Mouse (Mus musculus) limb, embryonic 15.5 days (tissue): ENCODE measurements around the gene Usp36. TPM values are rescaled to one million over a fixed set of nuclear protein-coding genes. Genes with fewer than 3 reads are reported as not detected.
A peak's percentile ranks its signal among the peaks of the same experiment; 100 is the strongest.

ENCODE experiments used
- ATAC-seq: fragments of 200-750 bp; cut with Nextera tagmentation; 2 replicates; pipeline ENCODE4 v1.8.0; 2017; ENCODE audit warnings: low read depth, moderate TSS enrichment; ENCODE audit not compliant: insufficient number of reproducible peaks, low FRiP score, low TSS enrichment
- H3K27ac ChIP-seq: fragments of 300-500 bp; sonication (generic); 2 replicates; pipeline ENCODE4 v1.5.1; 2015; ENCODE audit warnings: moderate library complexity, mild to moderate bottlenecking, inconsistent platforms
- H3K27me3 ChIP-seq: fragments of 300-500 bp; sonication (generic); 2 replicates; pipeline ENCODE4 v1.6.1; 2015; ENCODE audit warnings: inconsistent platforms
- H3K36me3 ChIP-seq: fragments of 300-500 bp; sonication (generic); 2 replicates; pipeline ENCODE4 v1.6.1; 2015; ENCODE audit warnings: inconsistent platforms
- H3K4me1 ChIP-seq: fragments of 300-500 bp; sonication (generic); 2 replicates; pipeline ENCODE4 v1.6.1; 2015; ENCODE audit warnings: inconsistent platforms
- H3K4me2 ChIP-seq: fragments of 300-500 bp; sonication (generic); 2 replicates; pipeline ENCODE4 v1.6.1; 2015; ENCODE audit warnings: mild to moderate bottlenecking, inconsistent platforms
- H3K4me3 ChIP-seq: fragments of 300-500 bp; sonication (generic); 2 replicates; pipeline ENCODE4 v1.5.1; 2015; ENCODE audit warnings: mild to moderate bottlenecking, inconsistent platforms
- H3K9ac ChIP-seq: fragments of 300-500 bp; sonication (generic); 2 replicates; pipeline ENCODE4 v1.6.1; 2015; ENCODE audit warnings: inconsistent platforms
- H3K9me3 ChIP-seq: fragments of 300-500 bp; sonication (generic); 2 replicates; pipeline ENCODE4 v1.6.1; 2016; ENCODE audit warnings: inconsistent platforms
- WGBS: fragments of 180-500 bp; shearing (Covaris S2); methylation state at CpG from one replicate; pipeline ENCODE4 v1.1.7; 2015; 5-methylcytosine and 5-hydroxymethylcytosine counted together
- polyA plus RNA-seq: library from polyadenylated mRNA; unstranded; fragments of >200 nt; fragmentation: Nextera tagmentation; extraction: Ambion mirVana; gene quantifications from 2 replicates; pipeline ENCODE4 v1.2.1, GENCODE M21; 2015

The Usp36 gene
- polyA plus RNA-seq, 1 experiment from 2014 or later, result 21.3 TPM

DNA sequence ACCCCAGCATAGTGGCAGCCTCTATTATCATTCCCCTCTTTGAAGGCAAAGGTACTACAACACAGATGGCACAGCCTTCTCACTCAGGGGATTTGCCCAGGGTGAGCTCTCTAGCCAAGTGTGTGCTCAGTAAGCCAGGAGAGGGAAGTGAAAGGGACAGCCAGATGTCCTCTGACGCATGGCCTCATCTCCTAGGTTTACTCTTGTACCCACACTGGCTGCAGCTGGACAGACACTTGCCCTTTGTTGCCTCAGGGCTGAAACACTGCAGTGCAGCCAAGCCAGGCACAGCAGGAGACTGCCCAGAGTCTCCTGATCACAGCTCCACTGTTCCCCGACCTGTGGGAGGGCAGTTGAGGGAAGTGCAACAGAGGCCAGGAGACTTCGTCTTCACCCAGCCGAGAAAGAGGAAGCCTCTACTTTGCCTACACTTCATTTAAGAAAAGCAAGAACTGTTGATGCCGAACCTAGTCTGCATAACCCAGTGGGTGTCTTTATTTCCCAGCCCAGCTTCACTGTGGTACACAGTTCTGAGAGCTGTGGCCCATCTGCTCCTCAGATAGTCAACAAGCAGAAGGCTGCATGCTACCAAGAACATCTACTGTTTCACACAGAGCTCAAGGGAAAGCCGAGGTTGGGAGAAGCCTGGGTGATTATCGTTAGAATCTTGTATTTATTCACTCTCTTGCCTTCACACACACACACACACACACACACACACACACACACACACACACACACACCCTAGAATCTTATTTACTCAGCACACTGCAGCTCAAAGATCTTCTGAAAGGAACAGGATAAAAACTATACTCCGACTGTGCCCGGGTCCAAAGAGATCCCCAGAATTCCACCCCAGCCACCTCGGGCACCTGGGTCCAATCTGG lies 78.1 kb downstream of the Usp36 start:
- H3K4me2 ChIP-seq, result no peak overlapping the region
- 0 out of 2 replicates have a peak overlapping the region, but pooled peaks have one; percentile 17 for H3K9ac ChIP-seq
- ATAC-seq, result no peak
- H3K27ac ChIP-seq, result peak overlapping the region; percentile 18; the same call in 1 of the 2 replicates
- no peak overlapping the region for H3K4me3 ChIP-seq
- H3K27me3 ChIP-seq, result no peaks in the 10 kb centered on the region
- peaks cover 71% of the 10 kb centered on the region for H3K4me1 ChIP-seq
- no peaks in the 10 kb centered on the region for H3K9me3 ChIP-seq
- 49% methylated on average over 10 of the region's 10 CpGs for WGBS
- no peaks in the 10 kb centered on the region for H3K36me3 ChIP-seq

GRCm38 (mm10) chr11:118210962-118211361 lies 79.1 kb downstream of the Usp36 start:
- H3K27ac ChIP-seq, result no peak overlapping the region
- no peak overlapping the region for H3K9ac ChIP-seq
- no peaks in the 10 kb centered on the region for H3K36me3 ChIP-seq
- H3K27me3 ChIP-seq, result no peaks in the 10 kb centered on the region
- ATAC-seq, result no peak
- 83% methylated on average over 5 of the region's 5 CpGs for WGBS
- H3K4me2 ChIP-seq, result no peak overlapping the region
- H3K4me1 ChIP-seq, result peaks cover 64% of the 10 kb centered on the region
- H3K9me3 ChIP-seq, result no peaks in the 10 kb centered on the region
- no peak overlapping the region for H3K4me3 ChIP-seq

DNA sequence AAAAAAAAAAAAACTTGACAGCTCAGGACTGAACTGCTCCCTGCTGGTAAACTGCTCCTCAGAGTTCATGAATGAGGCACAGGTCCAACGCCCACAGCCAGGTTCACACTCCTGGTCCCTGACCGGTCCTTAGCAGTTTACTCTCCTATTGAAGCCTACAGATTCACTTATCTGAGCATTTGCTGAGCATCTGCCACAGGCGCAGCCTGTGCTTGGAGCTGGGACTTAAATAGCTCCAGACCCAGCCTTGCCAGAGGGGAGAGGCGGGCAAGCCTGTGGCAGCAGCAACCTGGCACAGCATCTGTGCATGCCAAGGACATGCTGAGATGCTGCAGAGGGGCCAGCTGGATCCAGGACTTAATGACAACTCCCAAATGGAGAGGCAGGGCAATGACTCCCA lies 79.9 kb downstream of the Usp36 start:
- Histone ChIP-seq H3K27ac (no peak overlapping the region), H3K36me3 (no peaks in the 10 kb centered on the region), H3K4me2 (no peak overlapping the region), H3K9ac (no peak overlapping the region), H3K9me3 (no peaks in the 10 kb centered on the region), H3K27me3 (no peaks in the 10 kb centered on the region), H3K4me3 (no peak overlapping the region), H3K4me1 (peaks cover 61% of the 10 kb centered on the region)
- WGBS, result 57% methylated on average over 4 of the region's 4 CpGs
- no peak for ATAC-seq

Other genes starting within 250 kb of the Usp36 start
- 0.12 and 0.15 TPM in 2 replicates for gene Dnah17, start 159.6 kb downstream of the Usp36 start, polyA plus RNA-seq
- gene Cyth1, start 41.7 kb downstream of the Usp36 start, polyA plus RNA-seq, result 16.1 and 16.2 TPM in 2 replicates
- gene Cep295nl, start 52.3 kb upstream of the Usp36 start, polyA plus RNA-seq, result 1.2 and 1.5 TPM in 2 replicates
- 140 and 168 TPM in 2 replicates for gene Timp2, start 65.5 kb upstream of the Usp36 start, polyA plus RNA-seq
- gene Lgals3bp, start 111.8 kb upstream of the Usp36 start, polyA plus RNA-seq, result 8.0 and 11.5 TPM in 2 replicates
- 29.3 and 30.6 TPM in 2 replicates for gene Cant1, start 128.8 kb upstream of the Usp36 start, polyA plus RNA-seq
- 12.1 and 14.8 TPM in 2 replicates for gene C1qtnf1, start 138.0 kb upstream of the Usp36 start, polyA plus RNA-seq
- 6.1 and 6.6 TPM in 2 replicates for gene Engase, start 186.6 kb upstream of the Usp36 start, polyA plus RNA-seq